Mouse (Mus musculus) adrenal gland, adult 10 weeks (tissue): ENCODE measurements around the gene Xlr3c. TPM values are rescaled to one million over a fixed set of nuclear protein-coding genes. Genes with fewer than 3 reads are reported as not detected.

Experiments used
- polyA plus RNA-seq: library from polyadenylated mRNA; stranded (reverse); fragments of 350-450 nt; fragmentation: Illumina TruSeq; extraction: RNeasy Lipid Tissue Mini Kit (QIAGEN cat#74804); gene quantifications from one replicate; pipeline ENCODE4 v1.2.3, GENCODE M21; 2014; ENCODE audit warnings: low read depth, low replicate concordance

Xlr3c gene
- not detected for polyA plus RNA-seq

DNA sequence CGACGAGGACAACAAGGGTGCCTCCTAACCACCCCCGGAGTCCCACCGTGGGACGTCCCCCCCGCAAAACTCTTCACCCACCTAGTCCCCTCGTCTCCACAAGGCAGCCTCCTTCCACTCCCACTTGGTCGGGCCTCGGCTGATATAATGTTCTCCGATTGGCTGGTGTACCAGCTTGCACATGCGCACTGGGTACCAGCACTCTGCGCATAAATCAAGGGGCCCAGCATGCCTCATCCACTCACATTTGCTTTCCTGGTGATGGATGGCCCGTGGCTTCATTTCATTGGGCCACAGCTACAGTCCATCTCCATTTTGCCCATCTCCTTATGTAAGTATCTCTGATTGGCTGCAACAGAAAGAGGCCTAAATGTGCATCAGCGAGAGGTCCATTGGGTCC, at the start of gene Xlr3c:
Xlr3c (minus strand) TSS at position 121 of the 400 bp plus-strand sequence.

DNA sequence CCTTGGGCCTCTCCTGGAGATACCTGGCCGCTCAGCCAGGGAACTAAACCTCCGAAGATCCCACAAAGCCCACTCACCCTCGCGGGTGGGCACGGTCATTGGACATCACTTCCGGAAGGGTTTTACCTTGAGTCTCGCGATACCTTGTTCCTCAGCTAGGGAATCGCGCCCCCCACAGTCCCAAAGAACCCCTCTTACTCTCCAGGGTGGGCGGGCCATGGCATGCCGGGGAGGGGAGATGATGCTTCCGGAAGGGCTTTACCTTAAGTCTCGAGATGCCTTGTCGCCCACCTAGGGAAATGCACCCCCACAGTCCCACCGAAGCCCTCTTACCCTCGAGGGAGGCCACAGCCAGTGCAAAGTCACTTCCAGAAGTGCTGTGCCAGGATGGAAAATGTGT, 27.7 kb upstream of the Xlr3c start, which contains the start of the genes Xlr5a and Xlr5c:
Xlr5a (minus strand) TSS at position 101 of the 400 bp plus-strand sequence.
Xlr5c (minus strand) TSS at position 101 of the 400 bp plus-strand sequence.

DNA sequence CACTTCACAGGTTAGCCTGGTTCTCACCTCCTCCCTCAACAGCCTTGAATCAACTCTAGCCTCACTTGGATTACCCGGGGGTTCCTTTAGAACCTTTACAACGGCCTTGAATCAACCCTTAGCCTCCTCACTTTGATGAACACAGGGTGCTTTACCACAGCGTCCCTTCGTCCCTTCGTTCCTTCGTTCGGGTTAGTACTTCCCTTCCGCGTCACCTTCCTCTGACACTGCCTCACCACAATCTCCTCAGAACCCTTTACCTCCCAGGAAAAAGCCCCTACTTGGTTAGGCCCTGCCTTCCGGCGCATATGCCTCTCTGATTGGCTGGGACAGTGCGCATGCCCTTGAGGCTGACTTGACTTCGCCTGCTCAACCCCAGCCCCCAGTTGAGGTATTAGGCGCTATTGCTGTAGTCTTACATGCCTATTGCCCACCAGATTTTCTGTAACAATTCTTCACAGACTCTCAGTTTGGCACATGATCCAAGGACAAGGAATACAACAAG, 22.3 kb downstream of the Xlr3c start, which contains the start of gene Xlr4c:
Xlr4c (minus strand) TSS at position 310 of the 505 bp plus-strand sequence.

DNA sequence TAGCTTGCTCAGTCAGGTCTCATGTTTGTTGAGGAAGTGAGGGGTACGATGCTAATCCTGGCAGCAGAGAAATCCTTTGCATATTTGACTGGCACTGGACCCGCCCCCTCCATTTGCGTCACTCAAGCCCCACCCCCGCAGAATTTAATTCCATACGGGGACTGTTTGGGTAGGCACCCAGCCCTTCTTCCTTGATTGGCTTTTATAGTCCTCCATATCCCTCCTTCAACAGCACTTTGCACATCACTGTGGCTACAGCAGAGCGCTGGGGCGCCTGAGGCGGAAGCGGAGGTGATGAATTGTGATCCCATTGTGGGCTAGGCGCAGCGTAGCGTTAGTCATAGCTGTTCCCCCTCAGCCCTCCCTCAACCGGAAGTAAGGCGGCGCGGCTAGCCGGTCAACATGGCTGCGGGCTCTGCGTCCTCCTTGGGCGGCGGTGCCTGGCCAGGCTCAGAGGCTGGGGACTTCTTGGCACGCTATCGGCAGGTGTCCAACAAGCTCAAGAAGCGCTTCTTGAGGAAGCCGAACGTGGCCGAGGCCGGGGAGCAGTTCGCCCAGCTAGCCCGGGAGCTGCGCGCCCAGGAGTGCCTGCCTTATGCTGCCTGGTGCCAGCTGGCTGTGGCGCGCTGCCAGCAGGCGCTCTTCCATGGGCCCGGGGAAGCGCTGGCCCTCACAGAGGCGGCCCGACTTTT, 37.1 kb downstream of the Xlr3c start, which contains the start of gene F8a:
F8a (plus strand) TSS at position 378 of the 692 bp plus-strand sequence.

DNA sequence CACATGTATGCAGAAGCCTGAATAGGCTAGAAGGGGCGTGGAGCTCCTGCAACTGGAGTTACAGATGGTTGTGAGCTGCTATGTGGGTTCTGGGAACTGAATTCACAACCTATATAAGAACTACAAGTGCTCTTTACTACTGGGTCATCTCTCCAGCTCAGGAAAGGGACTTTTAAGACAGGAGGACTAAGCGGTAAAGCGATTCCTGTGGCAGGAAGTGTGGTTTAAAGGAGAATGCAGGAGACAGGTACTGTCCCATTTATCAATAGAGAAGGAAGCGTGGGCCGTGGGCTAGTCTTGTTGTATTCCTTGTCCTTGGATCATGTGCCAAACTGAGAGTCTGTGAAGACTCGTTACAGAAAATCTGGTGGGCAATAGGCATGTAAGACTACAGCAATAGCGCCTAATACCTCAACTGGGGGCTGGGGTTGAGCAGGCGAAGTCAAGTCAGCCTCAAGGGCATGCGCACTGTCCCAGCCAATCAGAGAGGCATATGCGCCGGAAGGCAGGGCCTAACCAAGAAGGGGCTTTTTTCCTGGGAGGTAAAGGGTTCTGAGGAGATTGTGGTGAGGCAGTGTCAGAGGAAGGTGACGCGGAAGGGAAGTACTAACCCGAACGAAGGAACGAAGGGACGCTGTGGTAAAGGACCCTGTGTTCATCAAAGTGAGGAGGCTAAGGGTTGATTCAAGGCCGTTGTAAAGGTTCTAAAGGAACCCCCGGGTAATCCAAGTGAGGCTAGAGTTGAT, 51.2 kb downstream of the Xlr3c start, which contains the start of gene Xlr4b:
Xlr4b (plus strand) TSS at position 515 of the 746 bp plus-strand sequence.

Other genes starting within 250 kb of the Xlr3c start
- gene Pnma5, start 228.3 kb downstream of the Xlr3c start, polyA plus RNA-seq, result not detected
- gene Pnma3, start 200.6 kb downstream of the Xlr3c start, polyA plus RNA-seq, result 0.23 TPM
- gene Xlr4a, start 182.9 kb downstream of the Xlr3c start, polyA plus RNA-seq, result 0.58 TPM
- 1.7 TPM for gene Xlr3a, start 168.3 kb downstream of the Xlr3c start, polyA plus RNA-seq
- gene Gm14685, start 148.3 kb downstream of the Xlr3c start, polyA plus RNA-seq, result not detected
- gene Xlr5b, start 116.6 kb downstream of the Xlr3c start, polyA plus RNA-seq, result not detected
- not detected for gene DXBay18, start 115.9 kb downstream of the Xlr3c start, polyA plus RNA-seq
- not detected for gene Spin2d, start 88.4 kb downstream of the Xlr3c start, polyA plus RNA-seq
- 3.5 TPM for gene Xlr3b, start 73.2 kb downstream of the Xlr3c start, polyA plus RNA-seq
- 1.2 TPM for gene Xlr4b, start 51.1 kb downstream of the Xlr3c start, polyA plus RNA-seq
- 12.1 TPM for gene F8a, start 37.1 kb downstream of the Xlr3c start, polyA plus RNA-seq
- gene Xlr4c, start 22.3 kb downstream of the Xlr3c start, polyA plus RNA-seq, result not detected
- not detected for gene Xlr5a, start 27.6 kb upstream of the Xlr3c start, polyA plus RNA-seq
- not detected for gene Xlr5c, start 27.6 kb upstream of the Xlr3c start, polyA plus RNA-seq
- gene Gm45015, start 71.5 kb upstream of the Xlr3c start, polyA plus RNA-seq, result not detected
- 41.2 TPM for gene Zfp275, start 77.2 kb upstream of the Xlr3c start, polyA plus RNA-seq
- gene Gm18336, start 133.3 kb upstream of the Xlr3c start, polyA plus RNA-seq, result not detected
- gene Zfp92, start 145.7 kb upstream of the Xlr3c start, polyA plus RNA-seq, result 0.41 TPM
- not detected for gene Trex2, start 170.0 kb upstream of the Xlr3c start, polyA plus RNA-seq
- gene Haus7, start 193.7 kb upstream of the Xlr3c start, polyA plus RNA-seq, result 15.5 TPM
- 322 TPM for gene Bgn, start 218.2 kb upstream of the Xlr3c start, polyA plus RNA-seq
- 7.0 TPM for gene Atp2b3, start 237.7 kb upstream of the Xlr3c start, polyA plus RNA-seq